Mouse (Mus musculus) E14TG2a.4 (cell line): ENCODE results near the gene Gm20388.
A peak's percentile ranks its signal among the peaks of the same experiment; 100 is the strongest.

ENCODE experiments used
- H3K27me3 ChIP-seq: 2 replicates; pipeline ENCODE4 v1.6.1; 2014; ENCODE audit warnings: low read length, control low read depth; ENCODE audit not compliant: insufficient read depth
- H3K36me3 ChIP-seq: 2 replicates; pipeline ENCODE4 v1.6.1; 2014; ENCODE audit warnings: low read length, control low read depth; ENCODE audit not compliant: insufficient read depth
- H3K4me1 ChIP-seq: replicated peaks from 2 replicates; pipeline ENCODE4 v1.6.1; 2014; ENCODE audit warnings: low read depth, low read length, control low read depth
- H3K4me3 ChIP-seq: replicated peaks from 2 replicates; pipeline ENCODE4 v1.5.1; 2014; ENCODE audit warnings: mild to moderate bottlenecking, low read length
- H3K9me3 ChIP-seq: 2 replicates; pipeline ENCODE4 v1.6.1; 2014; ENCODE audit warnings: low read length, control low read depth
- CTCF ChIP-seq: conservative IDR thresholded peaks from 2 replicates; pipeline ENCODE4 v1.5.1; 2014; ENCODE audit warnings: low read length
- NANOG ChIP-seq: IDR thresholded peaks from 2 replicates; pipeline ENCODE4 v1.6.1; 2014; ENCODE audit warnings: borderline replicate concordance, low read length, mixed read lengths
- POU5F1 ChIP-seq: IDR thresholded peaks from 2 replicates; pipeline ENCODE4 v1.6.1; 2014; ENCODE audit warnings: low read length, borderline replicate concordance

The Gm20388 gene

DNA sequence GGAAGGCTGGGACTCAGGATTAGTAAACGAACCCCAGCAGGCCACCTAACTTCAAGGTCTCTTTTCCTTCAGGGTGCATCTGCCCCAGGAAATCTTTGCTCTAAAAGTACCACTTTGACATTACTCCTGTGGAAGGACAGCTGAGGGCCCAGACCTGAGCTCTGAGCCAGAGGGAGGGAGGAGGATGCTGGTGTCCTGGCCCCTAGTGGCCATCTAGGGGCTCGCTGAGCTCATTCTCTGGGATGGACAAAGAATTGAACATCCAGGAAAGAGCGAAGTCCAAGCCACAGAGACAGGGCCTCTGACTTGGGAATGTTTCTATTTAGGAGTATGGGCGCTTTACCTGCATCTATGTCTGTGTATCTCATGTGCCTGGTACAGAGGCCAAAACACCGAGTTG is 4441.0 kb downstream of the Gm20388 start:
- no peaks in the 10 kb centered on the region for H3K27me3 ChIP-seq
- no peaks in the 10 kb centered on the region for H3K4me1 ChIP-seq
- no peaks in the 10 kb centered on the region for H3K36me3 ChIP-seq
- H3K9me3 ChIP-seq: no peaks in the 10 kb centered on the region
- H3K4me3 ChIP-seq: no peak overlapping the region
- no peak for TF ChIP-seq CTCF
- no peak for TF ChIP-seq NANOG
- no peak for TF ChIP-seq POU5F1

DNA sequence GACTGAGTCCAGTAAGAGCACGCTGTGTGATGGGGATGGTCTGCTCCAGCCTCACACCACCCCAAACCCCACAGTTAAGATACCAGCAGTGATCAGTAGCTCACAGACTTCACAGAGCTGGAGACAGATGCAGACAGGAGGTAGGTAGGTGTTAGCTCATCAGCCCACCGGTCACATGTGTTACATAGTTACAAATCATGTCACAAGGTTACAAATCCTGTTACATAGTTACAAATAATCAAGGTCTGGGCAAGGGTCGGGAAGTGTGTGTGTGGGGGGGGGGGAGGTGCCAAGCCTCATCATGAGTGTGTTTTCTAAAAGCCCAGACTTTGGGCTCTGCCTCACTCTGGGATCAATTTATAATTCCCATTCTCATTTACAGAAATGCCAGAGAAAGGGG is 4450.3 kb downstream of the Gm20388 start:
- Histone ChIP-seq H3K36me3 (no peaks in the 10 kb centered on the region), H3K9me3 (no peaks in the 10 kb centered on the region), H3K4me3 (no peak overlapping the region), H3K27me3 (no peaks in the 10 kb centered on the region), H3K4me1 (peaks cover 11% of the 10 kb centered on the region)
- TF ChIP-seq POU5F1 (no peak), CTCF (no peak), NANOG (no peak)

DNA sequence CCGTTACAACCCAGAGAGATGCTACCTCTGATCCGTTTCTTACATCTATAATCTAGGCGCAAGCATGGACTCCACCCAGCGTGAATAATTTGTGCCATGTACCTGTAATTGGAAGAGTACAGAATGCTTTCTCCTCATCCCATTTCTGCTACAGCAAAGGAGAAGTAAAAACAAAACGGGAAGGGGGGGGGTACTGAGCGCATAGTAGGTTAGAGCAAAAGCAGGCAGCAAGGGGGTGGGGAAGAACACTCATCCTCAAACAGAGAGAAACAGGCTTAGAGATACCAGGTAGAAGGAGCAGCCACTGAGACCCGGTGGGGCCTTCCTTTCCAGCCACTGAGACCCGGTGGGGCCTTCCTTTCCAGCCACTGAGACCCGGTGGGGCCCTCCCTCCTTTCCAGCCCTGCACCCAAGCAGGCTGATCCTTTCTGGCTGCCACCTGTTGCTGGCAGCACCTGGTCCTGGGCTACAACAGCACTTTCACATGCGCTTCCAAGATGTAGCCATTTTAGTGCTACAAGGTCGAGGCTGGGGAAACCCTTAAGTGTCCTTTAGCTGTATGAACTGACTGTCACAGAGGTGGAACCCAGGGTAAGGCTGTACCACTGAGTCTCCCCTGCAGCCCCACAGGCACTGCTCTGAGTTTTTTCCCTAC is 4451.3 kb downstream of the Gm20388 start:
- no peaks in the 10 kb centered on the region for H3K36me3 ChIP-seq
- H3K27me3 ChIP-seq: no peaks in the 10 kb centered on the region
- peaks cover 11% of the 10 kb centered on the region for H3K4me1 ChIP-seq
- TF ChIP-seq NANOG (no peak), CTCF (no peak)
- H3K9me3 ChIP-seq: no peaks in the 10 kb centered on the region
- H3K4me3 ChIP-seq: no peak overlapping the region

DNA sequence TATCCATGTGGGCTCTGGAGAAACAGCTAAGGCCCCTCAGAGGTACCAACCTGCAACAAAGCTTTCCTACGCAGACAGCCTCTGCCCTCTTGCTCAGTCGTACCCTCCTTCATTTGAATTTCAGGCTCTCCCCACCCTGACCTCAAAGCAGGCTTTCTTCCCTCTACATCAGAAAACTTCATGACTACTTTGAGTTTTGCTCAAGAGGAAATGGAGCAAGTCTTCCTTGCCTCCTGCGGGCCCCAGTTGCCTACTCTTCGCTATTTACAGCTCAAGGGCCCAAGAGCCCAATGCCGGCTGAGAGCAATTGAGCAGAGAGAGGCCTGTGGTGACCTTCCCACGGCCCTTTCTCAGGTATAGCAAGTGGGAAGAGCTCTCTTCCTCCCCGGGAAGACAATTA is 4451.9 kb downstream of the Gm20388 start:
- H3K27me3 ChIP-seq: no peaks in the 10 kb centered on the region
- H3K4me3 ChIP-seq: peak overlapping the region; percentile 60
- no peaks in the 10 kb centered on the region for H3K9me3 ChIP-seq
- TF ChIP-seq POU5F1 (no peak), NANOG (no peak), CTCF (no peak)
- H3K36me3 ChIP-seq: no peaks in the 10 kb centered on the region
- H3K4me1 ChIP-seq: peaks cover 11% of the 10 kb centered on the region

DNA sequence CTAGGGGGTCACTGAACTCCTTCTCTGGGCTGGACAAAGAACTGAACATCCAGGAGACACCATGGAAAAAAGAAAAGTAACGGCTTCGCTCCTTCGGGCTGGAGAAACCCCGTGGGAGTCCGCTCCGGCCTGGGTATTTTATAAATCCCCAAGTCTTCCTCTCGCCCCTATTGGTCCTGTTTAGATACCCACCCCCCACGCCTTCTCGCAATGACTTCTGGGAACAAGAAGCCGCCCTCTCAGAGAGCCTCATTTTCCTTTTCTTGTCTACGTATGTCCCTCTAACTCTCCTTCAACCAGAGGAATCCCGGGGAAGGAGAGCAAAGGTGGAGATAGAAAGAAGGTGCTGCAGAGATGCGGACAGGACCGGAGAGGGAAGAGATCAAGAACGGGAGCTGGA is 4452.7 kb downstream of the Gm20388 start:
- Histone ChIP-seq H3K4me3 (peak overlapping the region; percentile 60), H3K27me3 (no peaks in the 10 kb centered on the region), H3K4me1 (peaks cover 11% of the 10 kb centered on the region), H3K36me3 (no peaks in the 10 kb centered on the region), H3K9me3 (no peaks in the 10 kb centered on the region)
- TF ChIP-seq NANOG (no peak), CTCF (no peak), POU5F1 (no peak)

DNA sequence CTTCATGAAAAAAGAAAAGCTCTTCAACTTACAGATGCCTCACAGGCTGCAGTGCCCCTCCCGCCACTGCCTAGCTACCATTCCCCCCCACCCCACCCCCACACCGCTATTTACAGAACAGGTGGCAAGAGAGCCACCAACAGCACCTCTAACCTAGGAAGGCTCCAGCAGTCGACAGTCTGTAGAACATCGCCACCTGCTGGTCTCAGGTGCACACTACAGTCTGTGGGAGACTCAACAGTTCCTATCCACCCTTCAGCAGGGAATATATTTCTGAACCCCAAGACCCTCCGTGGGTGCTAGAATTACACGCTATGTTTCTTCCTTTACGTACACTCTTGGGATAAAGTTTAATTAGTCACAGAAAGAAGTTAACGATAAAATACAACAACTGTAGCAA is 4457.6 kb downstream of the Gm20388 start:
- H3K36me3 ChIP-seq: no peaks in the 10 kb centered on the region
- TF ChIP-seq NANOG (no peak), CTCF (peak; percentile 78)
- no peaks in the 10 kb centered on the region for H3K9me3 ChIP-seq
- no peaks in the 10 kb centered on the region for H3K27me3 ChIP-seq
- H3K4me1 ChIP-seq: peaks cover 9% of the 10 kb centered on the region
- H3K4me3 ChIP-seq: no peak overlapping the region

DNA sequence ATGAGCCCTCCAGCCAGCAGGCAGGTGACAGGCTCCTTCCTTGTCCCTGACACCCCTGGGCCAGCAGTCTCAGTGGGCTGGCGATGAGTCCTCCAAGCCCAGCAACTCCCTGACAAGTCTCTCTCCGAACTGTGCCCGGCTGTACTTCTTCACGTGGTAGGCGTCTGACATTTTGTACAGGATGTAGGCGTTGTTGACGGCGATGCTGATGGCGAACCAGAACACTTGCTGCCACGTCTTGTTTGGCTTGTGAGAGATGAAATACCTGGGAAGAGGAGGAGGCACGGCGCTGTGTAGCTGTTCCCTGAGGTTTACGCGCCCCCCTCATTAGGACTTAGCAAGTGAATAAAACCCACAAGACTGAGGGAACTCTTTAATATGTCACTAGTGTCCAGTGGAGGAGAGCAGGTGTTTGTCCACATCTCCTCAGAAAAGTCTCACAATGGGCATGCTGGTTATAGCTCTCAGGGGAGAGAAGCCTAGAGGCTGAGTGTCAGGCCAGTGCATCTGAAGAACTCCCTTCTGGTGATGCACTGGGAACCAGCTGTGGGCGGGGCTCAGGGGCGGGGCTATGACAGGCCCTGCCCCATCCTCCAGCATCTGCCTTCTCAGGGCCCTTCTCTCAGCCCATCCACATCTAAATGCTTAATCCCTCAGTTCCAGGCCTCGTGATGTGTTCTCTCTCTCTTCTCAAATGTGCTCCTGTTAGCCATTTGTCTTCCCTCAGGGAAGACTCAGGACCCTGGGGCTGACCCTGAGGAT is 4460.0 kb downstream of the Gm20388 start:
- Histone ChIP-seq H3K9me3 (no peaks in the 10 kb centered on the region), H3K36me3 (no peaks in the 10 kb centered on the region), H3K27me3 (no peaks in the 10 kb centered on the region), H3K4me3 (no peak overlapping the region), H3K4me1 (peaks cover 19% of the 10 kb centered on the region)
- TF ChIP-seq POU5F1: no peak
- TF ChIP-seq CTCF: no peak
- TF ChIP-seq NANOG: no peak

DNA sequence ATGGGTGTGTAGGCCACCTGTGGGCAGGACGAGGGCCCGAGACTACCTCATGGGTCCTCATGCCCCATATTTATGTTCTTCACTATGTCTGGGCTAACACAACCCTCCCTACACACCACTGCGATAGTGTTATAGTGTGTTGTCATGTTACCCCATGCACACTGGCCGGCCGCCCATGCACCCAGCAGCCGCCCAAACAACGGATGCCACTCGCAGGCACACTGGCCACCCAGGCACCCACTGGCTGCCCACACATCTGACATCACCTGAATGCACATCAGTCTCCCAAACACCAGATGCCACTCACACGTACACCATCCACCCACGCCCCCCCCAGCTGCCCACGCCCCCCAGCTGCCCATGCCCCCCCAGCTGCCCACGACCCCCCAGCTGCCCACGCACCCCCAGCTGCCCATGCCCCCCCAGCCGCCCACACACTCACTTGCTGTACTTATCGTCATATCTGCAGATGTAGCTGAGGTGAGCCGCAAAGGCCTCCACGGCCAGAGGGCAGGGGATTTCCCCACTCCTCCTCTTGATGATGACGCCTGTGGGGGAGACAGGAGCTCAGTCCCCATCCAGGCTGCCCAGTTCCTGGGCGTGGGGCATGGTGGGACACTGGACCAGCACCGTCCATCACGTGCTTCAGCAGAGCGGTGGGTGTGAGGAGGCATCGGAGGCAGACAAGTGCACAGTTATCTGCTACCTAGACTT is 4460.9 kb downstream of the Gm20388 start:
- TF ChIP-seq CTCF (no peak), NANOG (no peak), POU5F1 (no peak)
- H3K27me3 ChIP-seq: no peaks in the 10 kb centered on the region
- no peak overlapping the region for H3K4me3 ChIP-seq
- no peaks in the 10 kb centered on the region for H3K36me3 ChIP-seq
- H3K4me1 ChIP-seq: peaks cover 24% of the 10 kb centered on the region
- H3K9me3 ChIP-seq: no peaks in the 10 kb centered on the region

DNA sequence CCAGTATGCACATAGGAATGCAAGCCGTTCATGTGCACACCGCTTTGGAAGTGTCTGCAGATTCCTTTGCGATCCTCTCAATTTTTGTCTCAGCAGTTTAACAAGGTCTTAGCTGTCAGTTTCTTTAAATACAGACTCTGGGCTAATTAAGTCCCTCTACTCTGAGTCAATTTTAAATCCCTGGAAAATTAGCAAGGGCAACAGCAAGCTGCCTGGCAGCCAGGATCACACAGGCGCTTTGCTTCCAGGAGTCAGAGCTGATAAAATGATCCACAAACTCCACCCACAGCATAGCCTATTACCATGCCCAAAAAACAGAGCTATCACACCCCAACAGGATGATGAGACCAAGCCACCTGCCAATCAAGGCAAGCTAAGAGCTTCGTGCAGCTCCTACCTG is 4463.1 kb downstream of the Gm20388 start:
- H3K9me3 ChIP-seq: no peaks in the 10 kb centered on the region
- TF ChIP-seq POU5F1 (no peak), CTCF (no peak), NANOG (no peak)
- no peak overlapping the region for H3K4me3 ChIP-seq
- peaks cover 24% of the 10 kb centered on the region for H3K4me1 ChIP-seq
- no peaks in the 10 kb centered on the region for H3K27me3 ChIP-seq
- no peaks in the 10 kb centered on the region for H3K36me3 ChIP-seq
